Mouse (Mus musculus): ENCODE results near the gene Srd5a2. TPM values are rescaled to one million over a fixed set of nuclear protein-coding genes. Genes with fewer than 3 reads are reported as not detected.

Srd5a2 gene
- total and polyA plus RNA-seq, 2 experiments from 2014 or later, result 0.43 TPM; not detected in 1

DNA sequence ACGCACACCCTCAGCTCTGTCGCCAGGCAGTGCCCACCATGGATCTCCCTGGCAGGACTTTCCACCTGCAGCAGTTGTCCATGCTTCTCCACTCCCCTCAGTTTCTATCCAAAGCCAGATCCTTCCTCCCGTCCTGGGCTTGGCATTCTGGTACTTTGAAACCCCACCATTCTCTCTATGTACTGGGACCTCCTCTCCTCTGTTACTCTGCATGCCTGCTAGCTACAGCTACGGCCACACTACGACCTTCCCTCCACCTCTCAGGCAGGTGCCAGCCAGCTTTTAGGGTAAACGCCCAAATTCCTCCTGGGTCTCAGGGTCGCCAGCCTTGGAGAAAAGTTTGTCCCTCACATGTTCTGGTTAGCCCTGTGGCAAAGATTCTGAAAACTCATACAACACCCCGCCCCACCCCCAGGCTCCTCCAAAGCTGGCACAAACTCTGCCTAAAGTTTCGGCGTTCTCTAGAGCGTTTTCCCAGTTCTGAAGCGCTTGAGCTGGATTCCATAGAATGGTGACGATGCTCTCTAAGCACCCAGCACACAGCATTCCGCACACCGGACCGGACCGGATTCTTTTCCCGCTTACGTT is 607 bp upstream of the Srd5a2 start:
- peaks cover 47% of the 10 kb centered on the region for H3K27me3 ChIP-seq (ENCODE audit: insufficient read depth, low read length)
- ATAC-seq (no peak), DNase-seq (no peak)
- no peak overlapping the region for H3K4me3 ChIP-seq (ENCODE audit: low read depth, low read length)
- WGBS, result 3% methylated on average over 19 of the region's 19 CpGs
- no peak overlapping the region for H3K9ac ChIP-seq
- H3K4me1 ChIP-seq (ENCODE audit: insufficient read depth), result no peaks in the 10 kb centered on the region
- H3K27ac ChIP-seq (ENCODE audit: low read depth, low read length), result no peak overlapping the region
- no peaks in the 10 kb centered on the region for H3K9me3 ChIP-seq (ENCODE audit: low read length)
- TF ChIP-seq CTCF (IDR thresholded peaks at IDR 0.05; ENCODE audit: low read depth), result no peak
- H3K36me3 ChIP-seq (ENCODE audit: insufficient read depth), result no peaks in the 10 kb centered on the region
- H3K4me2 ChIP-seq (ENCODE audit: low read depth), result no peak overlapping the region

GRCm38 (mm10) chr17:74043754-74044153 is 4.0 kb downstream of the Srd5a2 start:
- 33% methylated on average over 4 of the region's 4 CpGs for WGBS
- ATAC-seq (no peak), DNase-seq (no peak)
- Histone ChIP-seq H3K4me2 (ENCODE audit: low read depth) (no peak overlapping the region), H3K27ac (ENCODE audit: low read depth, low read length) (no peak overlapping the region), H3K36me3 (ENCODE audit: insufficient read depth) (no peaks in the 10 kb centered on the region), H3K4me1 (ENCODE audit: insufficient read depth) (no peaks in the 10 kb centered on the region), H3K27me3 (ENCODE audit: insufficient read depth, low read length) (peaks cover 35% of the 10 kb centered on the region), H3K9me3 (ENCODE audit: low read length) (no peaks in the 10 kb centered on the region), H3K4me3 (ENCODE audit: low read depth, low read length) (no peak overlapping the region), H3K9ac (no peak overlapping the region)
- TF ChIP-seq CTCF (IDR thresholded peaks at IDR 0.05; ENCODE audit: low read depth), result no peak

- TF ChIP-seq CTCF (IDR thresholded peaks at IDR 0.05; ENCODE audit: low read depth), result peak; percentile 99
- no peak overlapping the region for H3K4me3 ChIP-seq (ENCODE audit: low read depth, low read length)
- H3K4me2 ChIP-seq (ENCODE audit: low read depth), result peak overlapping the region; percentile 35
- peak; percentile 92 for DNase-seq
- peak; percentile 95 for ATAC-seq
- no peaks in the 10 kb centered on the region for H3K27me3 ChIP-seq (ENCODE audit: insufficient read depth, low read length)
- H3K27ac ChIP-seq (ENCODE audit: low read depth, low read length), result no peak overlapping the region
- no peaks in the 10 kb centered on the region for H3K9me3 ChIP-seq (ENCODE audit: low read length)
- H3K36me3 ChIP-seq (ENCODE audit: insufficient read depth), result no peaks in the 10 kb centered on the region
- 38% methylated on average over 8 of the region's 8 CpGs for WGBS
- no peak overlapping the region for H3K9ac ChIP-seq
- H3K4me1 ChIP-seq (ENCODE audit: insufficient read depth), result no peaks in the 10 kb centered on the region
Measured at GRCm38 (mm10) chr17:74020526-74021203, 27.1 kb downstream of the Srd5a2 start.

- H3K4me2 ChIP-seq (ENCODE audit: low read depth), result no peak overlapping the region
- no peaks in the 10 kb centered on the region for H3K27me3 ChIP-seq (ENCODE audit: insufficient read depth, low read length)
- no peak overlapping the region for H3K9ac ChIP-seq
- no peak overlapping the region for H3K27ac ChIP-seq (ENCODE audit: low read depth, low read length)
- no peaks in the 10 kb centered on the region for H3K36me3 ChIP-seq (ENCODE audit: insufficient read depth)
- WGBS, result 86% methylated on average over 4 of the region's 4 CpGs
- TF ChIP-seq CTCF (IDR thresholded peaks at IDR 0.05; ENCODE audit: low read depth), result no peak
- no peak for ATAC-seq
- H3K9me3 ChIP-seq (ENCODE audit: low read length), result no peaks in the 10 kb centered on the region
- H3K4me1 ChIP-seq (ENCODE audit: insufficient read depth), result no peaks in the 10 kb centered on the region
- H3K4me3 ChIP-seq (ENCODE audit: low read depth, low read length), result no peak overlapping the region
- no peak for DNase-seq
Measured at GRCm38 (mm10) chr17:74018281-74018680, 29.4 kb downstream of the Srd5a2 start.

GRCm38 (mm10) chr17:74017649-74018048 is 30.1 kb downstream of the Srd5a2 start:
- Histone ChIP-seq H3K4me2 (ENCODE audit: low read depth) (no peak overlapping the region), H3K36me3 (ENCODE audit: insufficient read depth) (no peaks in the 10 kb centered on the region), H3K9ac (no peak overlapping the region), H3K9me3 (ENCODE audit: low read length) (no peaks in the 10 kb centered on the region), H3K27ac (ENCODE audit: low read depth, low read length) (no peak overlapping the region), H3K4me1 (ENCODE audit: insufficient read depth) (no peaks in the 10 kb centered on the region), H3K27me3 (ENCODE audit: insufficient read depth, low read length) (no peaks in the 10 kb centered on the region), H3K4me3 (ENCODE audit: low read depth, low read length) (no peak overlapping the region)
- 100% methylated on average over 1 of the region's 1 CpGs for WGBS
- no peak for DNase-seq
- TF ChIP-seq CTCF (IDR thresholded peaks at IDR 0.05; ENCODE audit: low read depth), result no peak
- ATAC-seq, result no peak

GRCm38 (mm10) chr17:74015128-74015527 is 32.6 kb downstream of the Srd5a2 start:
- ATAC-seq, result no peak
- WGBS, result 88% methylated on average over 6 of the region's 6 CpGs
- TF ChIP-seq CTCF (IDR thresholded peaks at IDR 0.05; ENCODE audit: low read depth), result no peak

DNA sequence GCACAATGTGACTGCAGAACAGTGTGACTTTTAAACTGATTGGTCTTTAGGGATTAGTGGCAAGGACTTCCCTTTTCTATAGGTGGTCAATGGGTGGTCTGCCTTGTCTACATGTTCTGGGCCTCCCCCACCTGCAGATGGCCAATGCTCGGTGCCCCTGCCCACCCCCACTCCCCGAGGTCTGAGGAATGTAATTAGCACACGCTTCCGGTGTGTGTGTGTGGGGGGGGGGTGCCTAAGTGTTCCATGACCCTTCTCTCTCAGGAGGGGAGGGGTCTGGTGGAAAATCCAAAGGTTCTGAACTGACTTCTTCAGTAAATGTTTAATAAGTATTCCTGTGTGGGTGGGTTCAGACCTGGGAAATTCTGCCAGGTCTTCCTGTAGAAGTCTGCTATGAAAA is 39.0 kb downstream of the Srd5a2 start:
- no peaks in the 10 kb centered on the region for H3K36me3 ChIP-seq (ENCODE audit: insufficient read depth)
- no peak overlapping the region for H3K4me2 ChIP-seq (ENCODE audit: low read depth)
- H3K4me1 ChIP-seq (ENCODE audit: insufficient read depth), result no peaks in the 10 kb centered on the region
- H3K27ac ChIP-seq (ENCODE audit: low read depth, low read length), result no peak overlapping the region
- H3K9me3 ChIP-seq (ENCODE audit: low read length), result no peaks in the 10 kb centered on the region
- H3K4me3 ChIP-seq (ENCODE audit: low read depth, low read length), result no peak overlapping the region
- WGBS, result 33% methylated on average over 4 of the region's 4 CpGs
- TF ChIP-seq CTCF (IDR thresholded peaks at IDR 0.05; ENCODE audit: low read depth), result no peak
- H3K9ac ChIP-seq, result no peak overlapping the region
- ATAC-seq (no peak), DNase-seq (no peak)
- no peaks in the 10 kb centered on the region for H3K27me3 ChIP-seq (ENCODE audit: insufficient read depth, low read length)

More at GRCm38 (mm10) chr17:74015128-74015527, 32.6 kb downstream of the Srd5a2 start:
- no peak overlapping the region for H3K4me3 ChIP-seq (ENCODE audit: low read depth, low read length)
- no peaks in the 10 kb centered on the region for H3K4me1 ChIP-seq (ENCODE audit: insufficient read depth)
- H3K9ac ChIP-seq, result no peak overlapping the region
- no peak for DNase-seq
- no peaks in the 10 kb centered on the region for H3K9me3 ChIP-seq (ENCODE audit: low read length)
- no peaks in the 10 kb centered on the region for H3K27me3 ChIP-seq (ENCODE audit: insufficient read depth, low read length)
- no peaks in the 10 kb centered on the region for H3K36me3 ChIP-seq (ENCODE audit: insufficient read depth)
- no peak overlapping the region for H3K4me2 ChIP-seq (ENCODE audit: low read depth)
- H3K27ac ChIP-seq (ENCODE audit: low read depth, low read length), result no peak overlapping the region

All from forebrain, postnatal 0 days (tissue).